Mouse (Mus musculus) forebrain, embryonic 10.5 days (tissue): Measurements from ENCODE around the gene Rapgef6. TPM values are rescaled to one million over a fixed set of nuclear protein-coding genes. Genes with fewer than 3 reads are reported as not detected.
"Not testable (repeated sequence)": the region's sequence is repeated elsewhere in the genome, so short reads cannot be mapped to it uniquely, and the experiment has no call there.

ENCODE experiments used
- DNase-seq: peaks from one replicate; pipeline ENCODE4 v3.0.0-alpha.2; 2017; ENCODE audit warnings: low spot score; ENCODE audit errors: extremely low spot score
- H3K27ac ChIP-seq: fragments of 300-500 bp; sonication (generic); 2 replicates; pipeline ENCODE4 v1.5.1; 2016; ENCODE audit warnings: mild to moderate bottlenecking
- H3K27me3 ChIP-seq: fragments of 300-500 bp; sonication (generic); 2 replicates; pipeline ENCODE4 v1.6.1; 2016; ENCODE audit warnings: mild to moderate bottlenecking; ENCODE audit not compliant: poor library complexity, severe bottlenecking
- H3K36me3 ChIP-seq: fragments of 300-500 bp; sonication (generic); replicated peaks from 2 replicates; pipeline ENCODE4 v1.6.1; 2016; ENCODE audit warnings: mild to moderate bottlenecking, moderate library complexity
- H3K4me1 ChIP-seq: fragments of 300-500 bp; sonication (generic); 2 replicates; pipeline ENCODE4 v1.6.1; 2016
- H3K4me3 ChIP-seq: fragments of 300-500 bp; sonication (generic); 2 replicates; pipeline ENCODE4 v1.5.1; 2016; ENCODE audit warnings: mild to moderate bottlenecking, moderate library complexity
- H3K9me3 ChIP-seq: fragments of 300-500 bp; sonication (generic); 2 replicates; pipeline ENCODE4 v1.6.1; 2016; ENCODE audit warnings: mild to moderate bottlenecking, moderate library complexity
- whole genome bisulfite sequencing: fragments of 180-500 bp; shearing (Covaris S2); methylation state at CpG from one replicate; pipeline ENCODE4 v1.1.7; 2016; 5-methylcytosine and 5-hydroxymethylcytosine counted together
- polyA plus RNA-seq: library from polyadenylated mRNA; unstranded; fragments of >200 nt; fragmentation: Nextera tagmentation; extraction: Ambion mirVana; gene quantifications from 2 replicates; pipeline ENCODE4 v1.2.1, GENCODE M21; 2016

The Rapgef6 gene
- polyA plus RNA-seq, 1 experiment from 2014 or later: 31.3 TPM

DNA sequence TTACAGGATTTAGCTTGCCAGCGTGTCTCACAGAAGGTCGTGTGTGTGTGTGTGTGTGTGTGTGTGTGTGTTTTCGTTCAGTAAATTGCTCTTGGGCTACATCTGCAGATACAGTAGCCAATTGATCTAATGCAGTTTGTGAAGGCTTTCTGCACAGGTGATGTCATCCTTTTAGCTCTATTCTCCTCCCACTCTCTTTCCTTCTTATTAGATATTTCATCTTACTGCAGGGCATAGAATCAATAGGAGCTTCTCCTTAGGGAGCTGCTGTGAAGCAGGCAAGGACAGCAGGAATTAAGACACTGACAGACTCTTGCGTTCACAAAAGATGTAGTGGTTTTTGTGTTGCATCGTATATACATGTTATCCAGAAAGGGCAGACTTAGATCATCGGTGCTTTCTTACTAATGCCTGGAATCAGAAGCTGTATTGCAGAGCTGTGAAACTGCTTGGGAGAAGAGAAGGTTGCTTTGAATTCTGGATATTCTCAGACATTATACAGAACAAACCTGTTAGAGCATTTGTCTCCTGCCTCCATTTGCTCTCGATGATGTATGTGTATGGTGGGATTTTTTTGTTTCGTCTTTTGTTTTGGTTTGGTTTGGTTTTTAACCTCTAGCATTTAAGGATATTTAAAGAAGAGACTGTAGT is 73.4 kb downstream of the Rapgef6 start:
- Histone ChIP-seq H3K4me3 (no peak overlapping the region), H3K4me1 (no peaks in the 10 kb centered on the region), H3K27me3 (no peaks in the 10 kb centered on the region), H3K27ac (no peak overlapping the region), H3K9me3 (no peaks in the 10 kb centered on the region), H3K36me3 (no peaks in the 10 kb centered on the region)
- DNase-seq: no peak
- 95% methylated on average over 8 of the region's 8 CpGs for WGBS

GRCm38 (mm10) chr11:54597902-54598447 is 75.3 kb downstream of the Rapgef6 start:
- H3K4me3 ChIP-seq: no peak overlapping the region
- H3K27ac ChIP-seq: no peak overlapping the region
- H3K9me3 ChIP-seq: no peaks in the 10 kb centered on the region
- no peaks in the 10 kb centered on the region for H3K27me3 ChIP-seq
- H3K36me3 ChIP-seq: no peaks in the 10 kb centered on the region
- DNase-seq: no peak
- H3K4me1 ChIP-seq: no peaks in the 10 kb centered on the region
- 80% methylated on average over 1 of the region's 1 CpGs for WGBS

DNA sequence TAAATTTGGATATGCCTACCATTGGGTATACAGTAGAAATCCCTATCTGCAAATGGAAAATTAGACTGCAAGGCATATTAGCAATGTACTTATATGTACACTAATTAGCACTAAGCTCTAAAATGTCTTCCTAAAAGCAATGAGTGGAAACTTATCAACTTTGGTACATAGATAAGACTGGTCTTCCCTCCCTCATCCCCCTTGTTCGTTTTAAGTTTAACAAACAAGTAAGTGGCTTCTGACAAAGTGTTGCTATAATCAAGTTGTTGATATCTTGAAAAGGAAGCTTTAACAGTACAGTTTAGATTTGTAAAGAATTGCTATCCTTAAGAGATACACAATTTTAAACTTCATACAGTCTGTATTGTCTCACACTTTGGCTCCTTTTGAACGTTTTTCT is 78.5 kb downstream of the Rapgef6 start:
- Histone ChIP-seq H3K9me3 (no peaks in the 10 kb centered on the region), H3K36me3 (no peaks in the 10 kb centered on the region), H3K27ac (no peak overlapping the region), H3K27me3 (no peaks in the 10 kb centered on the region), H3K4me3 (no peak overlapping the region), H3K4me1 (no peaks in the 10 kb centered on the region)
- 89% methylated on average over 2 of the region's 2 CpGs for WGBS
- no peak for DNase-seq

DNA sequence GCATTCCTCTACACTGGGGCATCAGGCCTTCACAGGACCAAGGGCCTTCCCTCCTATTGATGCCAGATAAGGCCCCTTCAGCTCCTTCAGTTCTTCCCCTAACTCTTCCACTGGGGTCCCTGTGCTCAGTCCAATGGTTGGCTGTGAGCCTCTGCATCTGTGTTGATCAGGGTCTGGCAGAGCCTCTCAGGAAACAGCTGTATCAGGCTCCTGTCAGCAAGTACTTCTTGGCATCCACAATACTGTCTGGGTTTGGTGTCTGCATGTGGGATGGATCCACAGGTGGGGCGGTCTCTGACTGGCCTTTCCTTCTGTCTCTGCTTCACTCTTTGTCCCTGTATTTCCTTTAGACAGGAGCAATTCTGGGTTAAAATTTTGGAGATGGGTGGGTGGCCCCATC is 80.1 kb downstream of the Rapgef6 start:
- H3K36me3 ChIP-seq, H3K4me1 ChIP-seq, H3K27me3 ChIP-seq, DNase-seq, H3K4me3 ChIP-seq, H3K27ac ChIP-seq, H3K9me3 ChIP-seq: not testable (repeated sequence)
- 91% methylated on average over 1 of the region's 1 CpGs for WGBS

GRCm38 (mm10) chr11:54604415-54604814 is 81.8 kb downstream of the Rapgef6 start:
- no peak overlapping the region for H3K27ac ChIP-seq
- 80% methylated on average over 3 of the region's 3 CpGs for WGBS
- no peak overlapping the region for H3K4me3 ChIP-seq
- H3K36me3 ChIP-seq: no peaks in the 10 kb centered on the region
- H3K4me1 ChIP-seq: no peaks in the 10 kb centered on the region
- DNase-seq: no peak
- H3K9me3 ChIP-seq: no peaks in the 10 kb centered on the region
- H3K27me3 ChIP-seq: no peaks in the 10 kb centered on the region

- Histone ChIP-seq H3K27me3 (no peaks in the 10 kb centered on the region), H3K4me1 (no peaks in the 10 kb centered on the region), H3K36me3 (no peaks in the 10 kb centered on the region), H3K9me3 (no peaks in the 10 kb centered on the region), H3K4me3 (no peak overlapping the region), H3K27ac (no peak overlapping the region)
- DNase-seq: no peak
Observed at GRCm38 (mm10) chr11:54613628-54614027, 91.0 kb downstream of the Rapgef6 start.

GRCm38 (mm10) chr11:54614560-54614959 is 91.9 kb downstream of the Rapgef6 start:
- Histone ChIP-seq H3K27me3 (no peaks in the 10 kb centered on the region), H3K9me3 (no peaks in the 10 kb centered on the region), H3K36me3 (no peaks in the 10 kb centered on the region), H3K27ac (no peak overlapping the region), H3K4me1 (no peaks in the 10 kb centered on the region), H3K4me3 (no peak overlapping the region)
- 98% methylated on average over 1 of the region's 1 CpGs for WGBS
- DNase-seq: no peak

GRCm38 (mm10) chr11:54618841-54619240 is 96.2 kb downstream of the Rapgef6 start:
- 67% methylated on average over 2 of the region's 2 CpGs for WGBS
- H3K9me3 ChIP-seq: no peaks in the 10 kb centered on the region

DNA sequence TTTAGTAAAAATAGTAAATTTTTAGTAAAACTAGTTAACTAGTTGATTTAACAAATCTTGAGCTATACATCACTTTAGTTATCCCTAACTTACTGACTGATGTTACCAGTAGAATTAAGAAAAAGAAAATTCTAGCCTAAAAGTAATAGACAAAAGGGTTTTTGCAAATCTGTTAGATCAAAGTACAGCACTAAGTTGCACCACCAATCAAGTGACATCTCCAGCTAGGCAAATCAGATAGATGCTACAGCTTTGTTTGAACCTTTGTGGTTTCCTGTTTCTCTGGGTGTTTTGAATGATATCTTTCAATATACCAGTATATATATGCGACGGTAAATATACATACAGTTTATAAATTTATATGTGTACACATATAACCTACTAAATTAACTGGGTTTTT is 99.1 kb downstream of the Rapgef6 start:
- DNase-seq: no peak
- WGBS: 97% methylated on average over 2 of the region's 2 CpGs

More at GRCm38 (mm10) chr11:54618841-54619240, 96.2 kb downstream of the Rapgef6 start:
- H3K36me3 ChIP-seq: peaks cover 7% of the 10 kb centered on the region; the same call in 1 of the 2 replicates
- no peaks in the 10 kb centered on the region for H3K4me1 ChIP-seq
- no peak overlapping the region for H3K4me3 ChIP-seq
- H3K27me3 ChIP-seq: no peaks in the 10 kb centered on the region
- no peak for DNase-seq
- H3K27ac ChIP-seq: no peak overlapping the region

GRCm38 (mm10) chr11:54626905-54627304 is 104.3 kb downstream of the Rapgef6 start:
- Histone ChIP-seq H3K27me3 (no peaks in the 10 kb centered on the region), H3K4me3 (no peak overlapping the region), H3K9me3 (no peaks in the 10 kb centered on the region), H3K4me1 (no peaks in the 10 kb centered on the region), H3K36me3 (peaks cover 5% of the 10 kb centered on the region; the same call in 1 of the 2 replicates), H3K27ac (no peak overlapping the region)
- no peak for DNase-seq
- 93% methylated on average over 1 of the region's 1 CpGs for WGBS

More for the DNA sequence above, 99.1 kb downstream of the Rapgef6 start:
- H3K9me3 ChIP-seq: no peaks in the 10 kb centered on the region
- H3K27ac ChIP-seq: no peak overlapping the region
- peaks cover 7% of the 10 kb centered on the region; the same call in 1 of the 2 replicates for H3K36me3 ChIP-seq
- no peaks in the 10 kb centered on the region for H3K4me1 ChIP-seq
- no peaks in the 10 kb centered on the region for H3K27me3 ChIP-seq
- H3K4me3 ChIP-seq: no peak overlapping the region

- 90% methylated on average over 4 of the region's 4 CpGs for WGBS
- peaks cover 30% of the 10 kb centered on the region for H3K36me3 ChIP-seq
- no peak overlapping the region for H3K27ac ChIP-seq
- no peaks in the 10 kb centered on the region for H3K4me1 ChIP-seq
- no peaks in the 10 kb centered on the region for H3K9me3 ChIP-seq
- H3K27me3 ChIP-seq: no peaks in the 10 kb centered on the region
- H3K4me3 ChIP-seq: no peak overlapping the region
- DNase-seq: no peak
Observed at GRCm38 (mm10) chr11:54646420-54646819, 123.8 kb downstream of the Rapgef6 start.

- no peaks in the 10 kb centered on the region for H3K27me3 ChIP-seq
- no peak for DNase-seq
- H3K36me3 ChIP-seq: peaks cover 19% of the 10 kb centered on the region
- no peak overlapping the region for H3K4me3 ChIP-seq
- no peak overlapping the region for H3K27ac ChIP-seq
- no peaks in the 10 kb centered on the region for H3K9me3 ChIP-seq
- no peaks in the 10 kb centered on the region for H3K4me1 ChIP-seq
Observed at GRCm38 (mm10) chr11:54648573-54648972, 125.9 kb downstream of the Rapgef6 start.

GRCm38 (mm10) chr11:54655420-54655819 is 132.8 kb downstream of the Rapgef6 start:
- no peak overlapping the region for H3K27ac ChIP-seq
- H3K27me3 ChIP-seq: no peaks in the 10 kb centered on the region
- peaks cover 30% of the 10 kb centered on the region for H3K36me3 ChIP-seq
- 85% methylated on average over 2 of the region's 2 CpGs for WGBS
- no peaks in the 10 kb centered on the region for H3K9me3 ChIP-seq
- H3K4me1 ChIP-seq: no peaks in the 10 kb centered on the region
- no peak for DNase-seq
- no peak overlapping the region for H3K4me3 ChIP-seq
